8 mouse cellular contexts compared by ENCODE assay signal in the genomic region with DNA sequence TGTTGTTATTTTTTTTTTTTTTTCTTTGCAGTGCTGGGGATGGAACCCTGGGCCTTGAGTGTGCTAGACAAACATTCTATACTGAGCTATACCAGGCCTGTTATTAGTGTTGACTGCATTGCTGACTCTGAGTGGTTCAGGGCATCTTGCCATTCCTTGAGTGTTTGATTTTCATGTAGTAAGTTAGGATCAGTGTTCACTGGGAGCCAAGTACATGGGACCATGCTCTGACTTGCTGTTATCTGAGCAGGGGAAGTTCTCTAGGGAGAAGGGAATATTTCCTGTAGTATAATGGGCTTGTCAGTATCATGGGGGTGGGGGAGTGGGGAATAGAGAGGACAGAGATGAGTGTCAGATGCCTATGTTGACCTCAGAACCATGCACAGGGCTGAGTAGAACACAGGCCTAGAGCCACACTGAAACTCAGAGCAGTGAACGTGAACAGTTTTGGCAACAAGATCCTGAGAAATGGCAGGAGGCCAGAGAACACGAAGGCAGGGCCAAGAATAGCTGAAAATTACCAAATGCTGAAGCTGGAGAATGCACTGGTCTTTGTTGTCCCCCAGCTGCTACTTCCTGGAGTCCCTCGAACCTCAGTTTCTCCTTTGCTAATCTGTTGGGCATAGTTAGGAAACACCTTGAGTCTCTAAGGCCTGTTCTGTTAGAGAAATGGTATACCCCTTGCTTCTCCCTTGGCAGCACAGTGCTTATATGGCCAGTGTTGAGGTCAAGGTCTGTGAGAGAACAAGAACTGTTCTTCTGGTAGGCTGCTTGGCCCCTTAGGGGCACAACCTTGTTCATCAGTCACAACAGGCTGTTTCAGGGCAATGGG. TPM values are rescaled to one million over a fixed set of nuclear protein-coding genes. Genes with fewer than 3 reads are reported as not detected.
DNase-seq lines count a peak whose midpoint lies in the region; ATAC-seq and TF ChIP-seq lines count a peak whose summit lies in the region.

No protein-coding gene starts in this region.

- peaks cover 41% of the 10 kb centered on the region for H3K79me2 ChIP-seq in MEL (ENCODE audit: control insufficient read depth, insufficient read depth, low read length, poor library complexity)

- H3K4me1 ChIP-seq in MEL (ENCODE audit: control insufficient read depth in 1 of 2, insufficient read depth in 2 of 2, low read length in 2 of 2) = peaks cover 11 to 35% of the 10 kb centered on the region in 2 experiments
- H3K4me1 ChIP-seq in forebrain, embryonic 14.5 days (ENCODE audit: control insufficient read depth, insufficient read depth, low read length) = peaks cover 9% of the 10 kb centered on the region
- H3K4me1 ChIP-seq in heart, embryonic 15.5 days (replicated peaks) = peaks cover 60% of the 10 kb centered on the region
- peaks cover 35% of the 10 kb centered on the region; the same call in 1 of the 2 replicates for H3K4me1 ChIP-seq in lung, postnatal 0 days (ENCODE audit: insufficient read depth, low read depth, low read length)

- TF ChIP-seq POLR2A in MEL (IDR thresholded peaks at IDR 0.05; ENCODE audit: control insufficient read depth in 1 of 2, insufficient read depth in 1 of 2, low read depth in 1 of 2, low read length in 2 of 2, poor library complexity in 1 of 2) = no peak

- no peak overlapping the region for H3K27ac ChIP-seq in MEL (ENCODE audit: control insufficient read depth, low read depth, low read length)
- H3K27ac ChIP-seq in forebrain, embryonic 14.5 days (ENCODE audit: low read depth, low read length) = peak overlapping the region; percentile 5; the same call in 1 of the 2 replicates
- peak overlapping the region; percentile 95 for H3K27ac ChIP-seq in heart, embryonic 15.5 days
- H3K27ac ChIP-seq in lung, postnatal 0 days (ENCODE audit: low read length) = peak overlapping the region; percentile 94

- peak; percentile 80 for ATAC-seq in forebrain, embryonic 14.5 days
- peak; percentile 85 for ATAC-seq in heart, embryonic 15.5 days (replicated peaks; ENCODE audit: insufficient number of reproducible peaks, insufficient read depth, low FRiP score, low read depth)
- ATAC-seq in lung, postnatal 0 days = peak; percentile 76
- ATAC-seq in megakaryocyte progenitor cell, adult 5-6 weeks (replicated peaks; ENCODE audit: poor library complexity) = no peak

- no peaks in the 10 kb centered on the region for H3K27me3 ChIP-seq in MEL (ENCODE audit: control insufficient read depth in 1 of 2, insufficient read depth in 2 of 2, low read length in 2 of 2)
- no peaks in the 10 kb centered on the region for H3K27me3 ChIP-seq in forebrain, embryonic 14.5 days (replicated peaks; ENCODE audit: control insufficient read depth, insufficient read depth, low read length)
- H3K27me3 ChIP-seq in heart, embryonic 15.5 days = no peaks in the 10 kb centered on the region
- H3K27me3 ChIP-seq in lung, postnatal 0 days (replicated peaks; ENCODE audit: insufficient read depth, low read length) = no peaks in the 10 kb centered on the region

- TF ChIP-seq CTCF in MEL (IDR thresholded peaks at IDR 0.05 in 2 of 3, conservative IDR thresholded peaks at IDR 0.05 in 1 of 3; ENCODE audit: control insufficient read depth in 1 of 3, insufficient read depth in 1 of 3, low read depth in 2 of 3, low read length in 3 of 3, poor library complexity in 1 of 3, severe bottlenecking in 1 of 3) = no peak
- no peak for TF ChIP-seq CTCF in lung, postnatal 0 days (IDR thresholded peaks at IDR 0.05)

- WGBS in forebrain, embryonic 14.5 days = 25% methylated on average over 3 of the region's 3 CpGs
- WGBS in heart, embryonic 15.5 days = 4% methylated on average over 3 of the region's 3 CpGs
- WGBS in lung, postnatal 0 days = 0% methylated on average over 3 of the region's 3 CpGs

- H3K4me3 ChIP-seq in MEL (ENCODE audit: control insufficient read depth in 1 of 2, insufficient read depth in 1 of 2, low read depth in 2 of 2, low read length in 2 of 2) = no peak overlapping the region
- H3K4me3 ChIP-seq in forebrain, embryonic 14.5 days (ENCODE audit: low read depth, low read length) = no peak overlapping the region
- no peak overlapping the region for H3K4me3 ChIP-seq in heart, embryonic 15.5 days
- H3K4me3 ChIP-seq in lung, postnatal 0 days (ENCODE audit: low read depth, low read length) = no peak overlapping the region

- peaks cover 8 to 41% of the 10 kb centered on the region in 2 experiments for H3K36me3 ChIP-seq in MEL (ENCODE audit: control insufficient read depth in 1 of 2, insufficient read depth in 2 of 2, low read length in 2 of 2)
- H3K36me3 ChIP-seq in forebrain, embryonic 14.5 days (ENCODE audit: control insufficient read depth, insufficient read depth, low read length) = peaks cover 13% of the 10 kb centered on the region; the same call in 1 of the 2 replicates
- H3K36me3 ChIP-seq in heart, embryonic 15.5 days = peaks cover 7% of the 10 kb centered on the region
- H3K36me3 ChIP-seq in lung, postnatal 0 days (ENCODE audit: insufficient read depth, low read length) = peaks cover 3% of the 10 kb centered on the region; the same call in 1 of the 2 replicates

- H3K4me2 ChIP-seq in forebrain, embryonic 14.5 days (ENCODE audit: low read length) = no peak overlapping the region
- no peak overlapping the region; the same call in 1 of the 2 replicates for H3K4me2 ChIP-seq in heart, embryonic 15.5 days
- H3K4me2 ChIP-seq in lung, postnatal 0 days (replicated peaks; ENCODE audit: low read depth, low read length) = 0 out of 2 replicates have a peak overlapping the region, but pooled peaks have one; percentile 22

- TF ChIP-seq RAD21 in MEL (IDR thresholded peaks at IDR 0.05; ENCODE audit: low read depth, low read length) = no peak

- peak; percentile 35 for DNase-seq in MEL (ENCODE audit: low read depth, low spot score)
- DNase-seq in adrenal gland, postnatal 10 days = peak; percentile 89
- peak; percentile 79 for DNase-seq in forebrain, embryonic 14.5 days (ENCODE audit: low spot score)
- peak; percentile 73 to 86 for DNase-seq in layer of hippocampus, adult 8-10 months (ENCODE audit: low spot score in 2 of 2)
- peak; percentile 87 for DNase-seq in lung, postnatal 0 days (ENCODE audit: low spot score)
- DNase-seq in testis, postnatal 10 days (ENCODE audit: low spot score) = peak; percentile 80

- H3K9me3 ChIP-seq in MEL (replicated peaks; ENCODE audit: insufficient read depth, low read length) = no peaks in the 10 kb centered on the region
- no peaks in the 10 kb centered on the region for H3K9me3 ChIP-seq in forebrain, embryonic 14.5 days (replicated peaks; ENCODE audit: control insufficient read depth, low read length)
- H3K9me3 ChIP-seq in heart, embryonic 15.5 days (replicated peaks) = no peaks in the 10 kb centered on the region
- no peaks in the 10 kb centered on the region for H3K9me3 ChIP-seq in lung, postnatal 0 days (ENCODE audit: low read length)

- no peak overlapping the region for H3K9ac ChIP-seq in MEL (ENCODE audit: control insufficient read depth, low read depth, low read length, poor library complexity, severe bottlenecking)
- H3K9ac ChIP-seq in forebrain, embryonic 14.5 days (ENCODE audit: low read length) = no peak overlapping the region
- no peak overlapping the region for H3K9ac ChIP-seq in heart, embryonic 15.5 days
- H3K9ac ChIP-seq in lung, postnatal 0 days (replicated peaks; ENCODE audit: low read depth) = no peak overlapping the region

- no peak for TF ChIP-seq EP300 in MEL (IDR thresholded peaks at IDR 0.05; ENCODE audit: low read depth in 1 of 2, low read length in 2 of 2)
- TF ChIP-seq EP300 in lung, postnatal 0 days (IDR thresholded peaks at IDR 0.05) = peak; percentile 76; the same call in 1 of the 2 replicates

TF ChIP-seq in MEL, 35 proteins besides CTCF, POLR2A, EP300 and RAD21:
- no peak for TF ChIP-seq SMC3 (IDR thresholded peaks at IDR 0.05; ENCODE audit: low read depth, low read length)
- no peak for TF ChIP-seq UBTF (IDR thresholded peaks at IDR 0.05; ENCODE audit: borderline replicate concordance, insufficient read depth, low read depth, low read length)
- TF ChIP-seq ZMIZ1 (IDR thresholded peaks at IDR 0.05; ENCODE audit: low read depth, low read length) = no peak
- TF ChIP-seq TAL1 (IDR thresholded peaks at IDR 0.05; ENCODE audit: low read length) = no peak
- TF ChIP-seq TBP (IDR thresholded peaks at IDR 0.05; ENCODE audit: low read depth, low read length) = no peak
- TF ChIP-seq NRF1 (IDR thresholded peaks at IDR 0.05; ENCODE audit: insufficient read depth, low read depth, low read length, poor library complexity, severe bottlenecking) = no peak
- no peak for TF ChIP-seq JUND (IDR thresholded peaks at IDR 0.05; ENCODE audit: low read depth, low read length)
- TF ChIP-seq ZC3H11A (IDR thresholded peaks at IDR 0.05; ENCODE audit: low read depth, low read length) = no peak
- TF ChIP-seq MAZ (IDR thresholded peaks at IDR 0.05; ENCODE audit: low read depth, low read length) = no peak
- TF ChIP-seq MYB (IDR thresholded peaks at IDR 0.05; ENCODE audit: low read depth, low read length) = no peak

RNA-seq across cellular contexts. Expression of gene Dgkd, which starts 26.6 kb away (rescaled TPM):
- total RNA-seq in MEL (2012; rRNA removed) = 29.5 and 31.8 TPM in 2 replicates
- polyA plus RNA-seq in MEL (2012; ENCODE audit: insufficient read depth in 1 of 2, insufficient read length in 2 of 2, low read depth in 1 of 2, low replicate concordance in 2 of 2, missing spikeins in 1 of 2) = 100 to 1,000 TPM in 1 of 2 experiments, 10 to 100 TPM in 1; 39.5 to 135 TPM
- total RNA-seq in adrenal gland, postnatal 10 days (2021) = 100 to 1,000 TPM; 107 to 118 TPM
- 31.7 and 49.8 TPM in 2 replicates for polyA plus RNA-seq in forebrain, embryonic 14.5 days (2014; fragmentation: Nextera tagmentation; extraction: Ambion mirVana)
- 19.7 and 24.7 TPM in 2 replicates for polyA plus RNA-seq in heart, embryonic 15.5 days (2015; fragmentation: Nextera tagmentation; extraction: Ambion mirVana)
- 100 to 1,000 TPM; 102 to 113 (median 110) TPM for total RNA-seq in layer of hippocampus, adult 8-10 months (2022)
- 24.3 and 25.5 TPM in 2 replicates for polyA plus RNA-seq in lung, postnatal 0 days (2015; fragmentation: Nextera tagmentation; extraction: Ambion mirVana)
- total RNA-seq in megakaryocyte progenitor cell, adult 5-6 weeks (2015) = 43.0 and 45.0 TPM in 2 replicates
- 44.3 and 46.7 TPM in 2 replicates for total RNA-seq in megakaryocyte progenitor cell, adult 5-6 weeks (2017)

Comparison
In these comparisons a context has a peak if more than half of its experiments do, and no peak if none do; other contexts are left out.
1. DNase-seq: peak in every context shown above with its lines; median percentile 89 in adrenal gland, postnatal 10 days; 87 in lung, postnatal 0 days; 80 in testis, postnatal 10 days; 80 in layer of hippocampus, adult 8-10 months; 79 in forebrain, embryonic 14.5 days; 35 in MEL.